Mouse (Mus musculus): ENCODE measurements around the gene Rab42.

The Rab42 gene

GRCm38 (mm10) chr4:132274156-132274862 is 28.9 kb downstream of the Rab42 start, which contains the start of gene Taf12:
TSS of gene Taf12 (plus strand) at chr4:132274375.
- DNase-seq (ENCODE audit: extremely low spot score, low read depth, low spot score): peak; percentile 73

GRCm38 (mm10) chr4:132273166-132273565 is 30.0 kb downstream of the Rab42 start:
- no peak for DNase-seq (ENCODE audit: extremely low spot score, low read depth, low spot score)

- DNase-seq (ENCODE audit: extremely low spot score, low read depth, low spot score): peak; percentile 94
Observed at GRCm38 (mm10) chr4:132269740-132270560, 33.2 kb downstream of the Rab42 start.

GRCm38 (mm10) chr4:132268871-132269739 is 34.1 kb downstream of the Rab42 start:
- no peak for DNase-seq (ENCODE audit: extremely low spot score, low read depth, low spot score)

- no peak for DNase-seq (ENCODE audit: extremely low spot score, low read depth, low spot score)
Observed at GRCm38 (mm10) chr4:132266835-132267349, 36.3 kb downstream of the Rab42 start.

- no peak for DNase-seq (ENCODE audit: extremely low spot score, low read depth, low spot score)
Observed at GRCm38 (mm10) chr4:132263313-132263712, 39.9 kb downstream of the Rab42 start.

GRCm38 (mm10) chr4:132262358-132262616 is 40.9 kb downstream of the Rab42 start:
- DNase-seq (ENCODE audit: extremely low spot score, low read depth, low spot score): no peak

- DNase-seq (ENCODE audit: extremely low spot score, low read depth, low spot score): peak; percentile 28
Observed at GRCm38 (mm10) chr4:132261514-132262357, 41.4 kb downstream of the Rab42 start, which contains the start of gene Gmeb1. TSS of gene Gmeb1 (minus strand) at chr4:132261602.

- DNase-seq (ENCODE audit: extremely low spot score, low read depth, low spot score): no peak
Observed at GRCm38 (mm10) chr4:132260404-132261379, 42.5 kb downstream of the Rab42 start.

GRCm38 (mm10) chr4:132259248-132259647 is 43.9 kb downstream of the Rab42 start:
- no peak for DNase-seq (ENCODE audit: extremely low spot score, low read depth, low spot score)

- no peak for DNase-seq (ENCODE audit: extremely low spot score, low read depth, low spot score)
Observed at GRCm38 (mm10) chr4:132256384-132256783, 46.8 kb downstream of the Rab42 start.

GRCm38 (mm10) chr4:132254986-132255385 is 48.2 kb downstream of the Rab42 start:
- DNase-seq (ENCODE audit: extremely low spot score, low read depth, low spot score): no peak

GRCm38 (mm10) chr4:132253622-132254021 is 49.6 kb downstream of the Rab42 start:
- no peak for DNase-seq (ENCODE audit: extremely low spot score, low read depth, low spot score)

GRCm38 (mm10) chr4:132253128-132253527 is 50.1 kb downstream of the Rab42 start:
- DNase-seq (ENCODE audit: extremely low spot score, low read depth, low spot score): no peak

All from hindlimb bud, embryonic 11.5 days (tissue).